In the genomic region with DNA sequence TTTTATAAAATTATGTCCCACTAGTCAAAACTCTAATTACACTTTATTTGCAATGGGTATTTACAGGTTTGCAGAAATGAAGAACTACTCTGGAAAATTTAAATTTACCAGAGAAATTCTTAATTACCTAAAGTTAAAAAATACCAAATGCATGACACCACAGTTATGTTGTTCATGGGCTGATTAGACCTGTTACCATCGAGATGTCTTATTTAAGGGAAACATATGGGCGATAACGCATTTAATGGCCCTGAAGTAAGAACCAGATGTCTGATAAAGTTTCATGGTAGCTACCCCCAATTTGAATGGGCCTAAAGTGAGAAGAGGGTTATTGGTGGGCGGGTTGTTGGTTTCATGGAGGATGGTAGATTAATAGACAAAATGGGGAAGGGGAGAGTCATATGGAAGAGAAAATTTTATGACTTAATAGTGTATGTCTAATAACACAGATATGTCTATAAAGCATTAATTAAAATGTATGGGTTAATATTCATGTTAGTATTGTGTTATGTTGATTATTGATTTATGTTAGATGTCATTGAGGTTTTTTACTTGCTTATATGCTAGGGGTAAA, we compare ENCODE assay signal across 10 mouse cellular contexts.
"Had no signal": no experiment of that assay in that cellular context is flagged by ENCODE, and none has a peak within 500 bp of the region (broad histone marks: within the 10 kb centered on the region; RNA-seq: fewer than 3 reads in every experiment).

No protein-coding gene starts in this region.

- DNase-seq: kidney, adult 9 months; kidney, postnatal 36 days; liver; liver, embryonic 13.5 days; liver, postnatal 0 days; lung, postnatal 14 days; midbrain, embryonic 14.5 days; retina, postnatal 1 day; right cerebral cortex, postnatal 14 days; thymus, postnatal 36 days had no signal

- ATAC-seq: liver, postnatal 0 days had no signal
